Mouse (Mus musculus): ENCODE data around the gene Snx17. TPM values are rescaled to one million over a fixed set of nuclear protein-coding genes. Genes with fewer than 3 reads are reported as not detected.

Snx17 gene
- polyA plus RNA-seq, 1 experiment from 2014 or later: 135 TPM

- Histone ChIP-seq H3K4me3 (ENCODE audit: low read depth, low read length) (peak overlapping the region; percentile 97), H3K36me3 (ENCODE audit: control insufficient read depth, insufficient read depth, low read length) (peaks cover 28% of the 10 kb centered on the region), H3K4me2 (ENCODE audit: low read length) (peak overlapping the region; percentile 87), H3K9me3 (replicated peaks; ENCODE audit: control insufficient read depth, low read length) (no peaks in the 10 kb centered on the region), H3K4me1 (ENCODE audit: control insufficient read depth, insufficient read depth, low read length) (peaks cover 6% of the 10 kb centered on the region), H3K9ac (ENCODE audit: low read length) (peak overlapping the region; percentile 92), H3K27ac (ENCODE audit: low read depth, low read length) (peak overlapping the region; percentile 95), H3K27me3 (replicated peaks; ENCODE audit: control insufficient read depth, insufficient read depth, low read length) (no peaks in the 10 kb centered on the region)
- under 1% methylated on average over 13 of the region's 13 CpGs for WGBS
- ATAC-seq: no peak
- DNase-seq (ENCODE audit: low spot score): peak; percentile 32
Measured at GRCm38 (mm10) chr5:31241522-31242034, 48.6 kb downstream of the Snx17 start.

GRCm38 (mm10) chr5:31242191-31242590 lies 49.2 kb downstream of the Snx17 start:
- 24% methylated on average over 10 of the region's 10 CpGs for WGBS
- Histone ChIP-seq H3K9me3 (replicated peaks; ENCODE audit: control insufficient read depth, low read length) (no peaks in the 10 kb centered on the region), H3K27me3 (replicated peaks; ENCODE audit: control insufficient read depth, insufficient read depth, low read length) (no peaks in the 10 kb centered on the region), H3K4me1 (ENCODE audit: control insufficient read depth, insufficient read depth, low read length) (peaks cover 6% of the 10 kb centered on the region), H3K27ac (ENCODE audit: low read depth, low read length) (no peak overlapping the region), H3K36me3 (ENCODE audit: control insufficient read depth, insufficient read depth, low read length) (peaks cover 35% of the 10 kb centered on the region), H3K4me2 (ENCODE audit: low read length) (peak overlapping the region; percentile 87), H3K9ac (ENCODE audit: low read length) (peak overlapping the region; percentile 92), H3K4me3 (ENCODE audit: low read depth, low read length) (peak overlapping the region; percentile 97)
- ATAC-seq (no peak), DNase-seq (ENCODE audit: low spot score) (no peak)

Other genes starting within 250 kb of the Snx17 start
- gene Cgref1, start 247.6 kb upstream of the Snx17 start, polyA plus RNA-seq (2014; fragmentation: Nextera tagmentation; extraction: Ambion mirVana): 21.4 and 26.2 TPM in 2 replicates
- 79.3 and 92.0 TPM in 2 replicates for gene Preb, start 232.9 kb upstream of the Snx17 start, polyA plus RNA-seq (2014; fragmentation: Nextera tagmentation; extraction: Ambion mirVana)
- not detected in 2 replicates for gene Tcf23, start 224.6 kb upstream of the Snx17 start, polyA plus RNA-seq (2014; fragmentation: Nextera tagmentation; extraction: Ambion mirVana)
- 167 and 200 TPM in 2 replicates for gene Atraid, start 144.9 kb upstream of the Snx17 start, polyA plus RNA-seq (2014; fragmentation: Nextera tagmentation; extraction: Ambion mirVana)
- gene Slc5a6, start 144.3 kb upstream of the Snx17 start, polyA plus RNA-seq (2014; fragmentation: Nextera tagmentation; extraction: Ambion mirVana): 12.1 and 13.7 TPM in 2 replicates
- gene Cad, start 138.4 kb upstream of the Snx17 start, polyA plus RNA-seq (2014; fragmentation: Nextera tagmentation; extraction: Ambion mirVana): 16.5 and 19.4 TPM in 2 replicates
- gene Dnajc5g, start 86.9 kb upstream of the Snx17 start, polyA plus RNA-seq (2014; fragmentation: Nextera tagmentation; extraction: Ambion mirVana): not detected in 2 replicates
- gene Slc30a3, start 85.0 kb upstream of the Snx17 start, polyA plus RNA-seq (2014; fragmentation: Nextera tagmentation; extraction: Ambion mirVana): 2.0 TPM in 2 replicates
- not detected in 2 replicates for gene Trim54, start 76.5 kb upstream of the Snx17 start, polyA plus RNA-seq (2014; fragmentation: Nextera tagmentation; extraction: Ambion mirVana)
- gene Ucn, start 54.4 kb upstream of the Snx17 start, polyA plus RNA-seq (2014; fragmentation: Nextera tagmentation; extraction: Ambion mirVana): not detected in 2 replicates
- gene Mpv17, start 39.0 kb upstream of the Snx17 start, polyA plus RNA-seq (2014; fragmentation: Nextera tagmentation; extraction: Ambion mirVana): 36.6 and 37.4 TPM in 2 replicates
- gene Gm29609, start 13.3 kb upstream of the Snx17 start, polyA plus RNA-seq (2014; fragmentation: Nextera tagmentation; extraction: Ambion mirVana): 1.1 and 2.0 TPM in 2 replicates
- gene Gtf3c2, start 13.1 kb upstream of the Snx17 start, polyA plus RNA-seq (2014; fragmentation: Nextera tagmentation; extraction: Ambion mirVana): 45.7 and 47.5 TPM in 2 replicates
- 84.5 and 87.3 TPM in 2 replicates for gene Eif2b4, start 203 bp downstream of the Snx17 start, polyA plus RNA-seq (2014; fragmentation: Nextera tagmentation; extraction: Ambion mirVana)
- 7.2 and 8.7 TPM in 2 replicates for gene Zfp513, start 9.1 kb downstream of the Snx17 start, polyA plus RNA-seq (2014; fragmentation: Nextera tagmentation; extraction: Ambion mirVana)
- 133 and 143 TPM in 2 replicates for gene Ppm1g, start 27.5 kb downstream of the Snx17 start, polyA plus RNA-seq (2014; fragmentation: Nextera tagmentation; extraction: Ambion mirVana)
- gene Nrbp1, start 47.6 kb downstream of the Snx17 start, polyA plus RNA-seq (2014; fragmentation: Nextera tagmentation; extraction: Ambion mirVana): 160 and 167 TPM in 2 replicates
- 0.47 and 1.2 TPM in 2 replicates for gene Gm9970, start 48.0 kb downstream of the Snx17 start, polyA plus RNA-seq (2014; fragmentation: Nextera tagmentation; extraction: Ambion mirVana)
- 2.0 and 2.8 TPM in 2 replicates for gene Krtcap3, start 58.5 kb downstream of the Snx17 start, polyA plus RNA-seq (2014; fragmentation: Nextera tagmentation; extraction: Ambion mirVana)
- 24.0 and 29.7 TPM in 2 replicates for gene Ift172, start 97.9 kb downstream of the Snx17 start, polyA plus RNA-seq (2014; fragmentation: Nextera tagmentation; extraction: Ambion mirVana)
- gene Fndc4, start 102.9 kb downstream of the Snx17 start, polyA plus RNA-seq (2014; fragmentation: Nextera tagmentation; extraction: Ambion mirVana): 68.0 and 72.6 TPM in 2 replicates
- not detected in 2 replicates for gene Gckr, start 104.2 kb downstream of the Snx17 start, polyA plus RNA-seq (2014; fragmentation: Nextera tagmentation; extraction: Ambion mirVana)

All from forebrain, embryonic 14.5 days (tissue).